Mouse (Mus musculus): ENCODE measurements at regions not wholly inside any gene's neighbourhood (a gene's known extent, or its start where the extent isn't known, plus 50 kb on each side); places are given as distances from the start of the nearest gene placed in this dataset.

GRCm38 (mm10) chr4:8919366-8919984 is 680.6 kb upstream of the Car8 start:
- in situ Hi-C loops (cut with MboI, MseI), result no loop called here

Data from regulatory T cell (primary cell).